Mouse (Mus musculus) hindbrain, embryonic 16.5 days (tissue): ENCODE results near the gene Mapkap1. TPM values are rescaled to one million over a fixed set of nuclear protein-coding genes. Genes with fewer than 3 reads are reported as not detected.
"Not testable (repeated sequence)": the region's sequence is repeated elsewhere in the genome, so short reads cannot be mapped to it uniquely, and the experiment has no call there.

Experiments
- ATAC-seq: fragments of 200-750 bp; cut with Nextera tagmentation; 2 replicates; pipeline ENCODE4 v1.8.0; 2017; ENCODE audit warnings: moderate TSS enrichment, moderate library complexity
- H3K27ac ChIP-seq: fragments of 300-500 bp; sonication (generic); 2 replicates; pipeline ENCODE4 v1.5.1; 2014; ENCODE audit warnings: low read depth, mild to moderate bottlenecking, control low read depth, low read length, moderate library complexity
- H3K27me3 ChIP-seq: fragments of 300-500 bp; sonication (generic); replicated peaks from 2 replicates; pipeline ENCODE4 v1.6.1; 2014; ENCODE audit warnings: low read length; ENCODE audit not compliant: control insufficient read depth, insufficient read depth
- H3K36me3 ChIP-seq: fragments of 300-500 bp; sonication (generic); 2 replicates; pipeline ENCODE4 v1.6.1; 2014; ENCODE audit warnings: mild to moderate bottlenecking, low read length, moderate library complexity, mixed read lengths; ENCODE audit not compliant: control insufficient read depth, insufficient read depth
- H3K4me1 ChIP-seq: fragments of 300-500 bp; sonication (generic); 2 replicates; pipeline ENCODE4 v1.6.1; 2014; ENCODE audit warnings: low read depth, low read length; ENCODE audit not compliant: control insufficient read depth, insufficient read depth
- H3K4me2 ChIP-seq: fragments of 300-500 bp; sonication (generic); 2 replicates; pipeline ENCODE4 v1.6.1; 2014; ENCODE audit warnings: mild to moderate bottlenecking, low read length, control low read depth, moderate library complexity
- H3K4me3 ChIP-seq: fragments of 300-500 bp; sonication (generic); 2 replicates; pipeline ENCODE4 v1.5.1; 2014; ENCODE audit warnings: mild to moderate bottlenecking, low read length, control low read depth, moderate library complexity
- H3K9ac ChIP-seq: fragments of 300-500 bp; sonication (generic); 2 replicates; pipeline ENCODE4 v1.6.1; 2014; ENCODE audit warnings: low read depth, mild to moderate bottlenecking, control low read depth, low read length, moderate library complexity
- H3K9me3 ChIP-seq: fragments of 300-500 bp; sonication (generic); 2 replicates; pipeline ENCODE4 v1.6.1; 2014; ENCODE audit warnings: mild to moderate bottlenecking, low read length, moderate library complexity; ENCODE audit not compliant: control insufficient read depth
- WGBS: fragments of 180-500 bp; shearing (Covaris S2); extraction: QIAGEN DNeasy Blood & Tissue Kit; methylation state at CpG from one replicate; pipeline ENCODE4 v1.1.7; 2014; 5-methylcytosine and 5-hydroxymethylcytosine counted together
- polyA plus RNA-seq: library from polyadenylated mRNA; unstranded; fragments of >200 nt; fragmentation: Nextera tagmentation; extraction: Ambion mirVana; gene quantifications from 2 replicates; pipeline ENCODE4 v1.2.1, GENCODE M21; 2015

Mapkap1 gene
- polyA plus RNA-seq, 1 experiment from 2014 or later, result 94.3 TPM

- 89% methylated on average over 3 of the region's 3 CpGs for WGBS
- H3K4me1 ChIP-seq, result no peaks in the 10 kb centered on the region
- H3K27me3 ChIP-seq, result no peaks in the 10 kb centered on the region
- no peak for ATAC-seq
- no peak overlapping the region for H3K4me3 ChIP-seq
- H3K4me2 ChIP-seq, result no peak overlapping the region
- peaks cover 6% of the 10 kb centered on the region; the same call in 1 of the 2 replicates for H3K36me3 ChIP-seq
- no peak overlapping the region for H3K27ac ChIP-seq
- H3K9ac ChIP-seq, result no peak overlapping the region
- no peaks in the 10 kb centered on the region for H3K9me3 ChIP-seq
Observed at GRCm38 (mm10) chr2:34424186-34424585, 17.6 kb downstream of the Mapkap1 start.

GRCm38 (mm10) chr2:34425573-34426223 is 19.1 kb downstream of the Mapkap1 start:
- H3K27me3 ChIP-seq, result no peaks in the 10 kb centered on the region
- H3K9ac ChIP-seq, result no peak overlapping the region
- peaks cover 3% of the 10 kb centered on the region; the same call in 1 of the 2 replicates for H3K36me3 ChIP-seq
- no peak overlapping the region for H3K4me2 ChIP-seq
- H3K9me3 ChIP-seq, result no peaks in the 10 kb centered on the region
- no peak overlapping the region for H3K27ac ChIP-seq
- H3K4me1 ChIP-seq, result no peaks in the 10 kb centered on the region
- ATAC-seq, result no peak
- WGBS, result 85% methylated on average over 4 of the region's 4 CpGs
- H3K4me3 ChIP-seq, result no peak overlapping the region

- Histone ChIP-seq H3K4me3 (no peak overlapping the region), H3K4me2 (no peak overlapping the region), H3K27ac (no peak overlapping the region), H3K9me3 (no peaks in the 10 kb centered on the region), H3K27me3 (no peaks in the 10 kb centered on the region), H3K9ac (no peak overlapping the region), H3K4me1 (no peaks in the 10 kb centered on the region), H3K36me3 (peaks cover 4% of the 10 kb centered on the region; the same call in 1 of the 2 replicates)
- ATAC-seq, result no peak
- WGBS, result 95% methylated on average over 8 of the region's 8 CpGs
Observed at GRCm38 (mm10) chr2:34430663-34431062, 24.1 kb downstream of the Mapkap1 start.

GRCm38 (mm10) chr2:34431701-34432372 is 25.3 kb downstream of the Mapkap1 start:
- Histone ChIP-seq H3K4me2 (no peak overlapping the region), H3K4me1 (no peaks in the 10 kb centered on the region), H3K36me3 (peaks cover 4% of the 10 kb centered on the region; the same call in 1 of the 2 replicates), H3K9ac (no peak overlapping the region), H3K27me3 (no peaks in the 10 kb centered on the region), H3K9me3 (no peaks in the 10 kb centered on the region), H3K4me3 (no peak overlapping the region), H3K27ac (no peak overlapping the region)
- no peak for ATAC-seq
- WGBS, result 94% methylated on average over 12 of the region's 12 CpGs

GRCm38 (mm10) chr2:34432887-34433286 is 26.3 kb downstream of the Mapkap1 start:
- H3K9me3 ChIP-seq, H3K4me1 ChIP-seq, H3K9ac ChIP-seq, H3K4me3 ChIP-seq, H3K27me3 ChIP-seq, ATAC-seq, H3K36me3 ChIP-seq, H3K27ac ChIP-seq, H3K4me2 ChIP-seq: not testable (repeated sequence)
- 100% methylated on average over 1 of the region's 2 CpGs for WGBS

GRCm38 (mm10) chr2:34436321-34436720 is 29.8 kb downstream of the Mapkap1 start:
- WGBS, result 89% methylated on average over 3 of the region's 3 CpGs
- no peak for ATAC-seq
- H3K4me2 ChIP-seq, result no peak overlapping the region
- no peaks in the 10 kb centered on the region for H3K9me3 ChIP-seq
- no peak overlapping the region for H3K4me3 ChIP-seq
- no peak overlapping the region for H3K9ac ChIP-seq
- no peaks in the 10 kb centered on the region for H3K4me1 ChIP-seq
- H3K27ac ChIP-seq, result no peak overlapping the region
- no peaks in the 10 kb centered on the region for H3K27me3 ChIP-seq
- H3K36me3 ChIP-seq, result peaks cover 4% of the 10 kb centered on the region; the same call in 1 of the 2 replicates

DNA sequence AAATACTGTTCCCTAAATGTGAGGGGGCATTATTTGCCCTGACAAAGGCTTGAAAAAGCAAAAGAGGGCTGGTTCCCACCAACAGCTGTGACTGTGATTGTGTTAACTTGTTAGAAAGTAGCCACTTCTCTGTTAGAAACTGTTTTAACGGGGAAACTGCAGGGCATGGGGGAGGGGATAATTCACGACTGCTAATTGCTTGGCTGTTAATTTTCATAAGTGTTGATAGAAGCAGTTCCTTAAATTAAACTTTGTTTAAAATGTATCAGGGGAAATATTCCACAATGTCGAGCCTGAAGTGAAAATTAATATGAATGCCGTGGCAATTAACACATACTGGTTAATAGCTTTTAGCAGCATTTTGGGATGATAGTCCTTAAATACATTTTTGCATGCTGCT is 42.2 kb downstream of the Mapkap1 start:
- Histone ChIP-seq H3K36me3 (no peaks in the 10 kb centered on the region), H3K4me2 (no peak overlapping the region)
- WGBS, result 53% methylated on average over 4 of the region's 4 CpGs

GRCm38 (mm10) chr2:34462490-34462889 is 55.9 kb downstream of the Mapkap1 start:
- 80% methylated on average over 3 of the region's 3 CpGs for WGBS
- no peaks in the 10 kb centered on the region for H3K4me1 ChIP-seq
- H3K4me2 ChIP-seq, result no peak overlapping the region
- no peak overlapping the region for H3K27ac ChIP-seq
- H3K4me3 ChIP-seq, result no peak overlapping the region
- H3K9ac ChIP-seq, result no peak overlapping the region
- no peaks in the 10 kb centered on the region for H3K27me3 ChIP-seq
- H3K36me3 ChIP-seq, result no peaks in the 10 kb centered on the region
- ATAC-seq, result no peak
- H3K9me3 ChIP-seq, result no peaks in the 10 kb centered on the region

More for the DNA sequence above, 42.2 kb downstream of the Mapkap1 start:
- H3K9ac ChIP-seq, result no peak overlapping the region
- H3K27ac ChIP-seq, result no peak overlapping the region
- H3K9me3 ChIP-seq, result no peaks in the 10 kb centered on the region
- H3K4me3 ChIP-seq, result no peak overlapping the region
- no peaks in the 10 kb centered on the region for H3K27me3 ChIP-seq
- no peaks in the 10 kb centered on the region; the same call in 1 of the 2 replicates for H3K4me1 ChIP-seq
- no peak for ATAC-seq

DNA sequence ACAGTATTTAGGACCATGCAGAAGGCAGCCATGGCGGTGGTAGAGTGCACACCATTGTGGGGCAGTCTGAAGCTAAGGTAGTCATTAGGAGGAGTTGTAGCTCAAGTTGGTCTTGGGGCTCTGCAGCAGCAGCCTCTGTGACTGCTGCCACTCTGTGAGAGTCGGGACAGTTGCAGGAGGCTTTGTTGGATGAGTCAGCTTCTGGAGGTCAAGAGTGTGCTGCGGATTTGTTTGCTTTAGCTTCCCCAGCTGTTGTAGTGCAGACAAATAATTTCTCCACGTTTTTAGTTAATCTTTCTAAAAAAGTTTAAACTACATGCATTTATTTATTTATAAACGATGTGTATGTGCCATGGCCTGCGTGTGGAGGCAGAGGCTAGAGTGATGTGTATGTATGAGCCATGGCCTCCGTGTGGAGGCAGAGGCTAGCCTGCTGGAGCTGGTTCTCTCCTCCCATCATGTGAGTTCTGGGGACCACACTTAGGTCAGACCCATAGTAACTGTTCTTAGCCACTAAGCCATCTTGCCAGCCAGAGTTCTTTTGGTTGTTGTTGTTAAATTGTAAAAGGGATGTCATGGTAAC is 62.1 kb downstream of the Mapkap1 start:
- no peak overlapping the region for H3K4me3 ChIP-seq
- 84% methylated on average over 7 of the region's 7 CpGs for WGBS
- H3K9me3 ChIP-seq, result no peaks in the 10 kb centered on the region
- no peaks in the 10 kb centered on the region for H3K36me3 ChIP-seq
- no peak overlapping the region for H3K9ac ChIP-seq
- no peak overlapping the region for H3K4me2 ChIP-seq
- H3K27ac ChIP-seq, result no peak overlapping the region
- ATAC-seq, result no peak
- peaks cover 10% of the 10 kb centered on the region for H3K4me1 ChIP-seq
- no peaks in the 10 kb centered on the region for H3K27me3 ChIP-seq
